Mouse (Mus musculus) testis, adult 2 months (tissue): ENCODE data around the gene A730009L09Rik. TPM values are rescaled to one million over a fixed set of nuclear protein-coding genes. Genes with fewer than 3 reads are reported as not detected.

Experiments used
- H3K27ac ChIP-seq: fragments of 200-500 bp; 2 replicates; pipeline ENCODE4 v1.5.1; 2012; ENCODE audit warnings: low read depth, low read length; ENCODE audit not compliant: control insufficient read depth, insufficient read depth
- H3K27me3 ChIP-seq: fragments of 200-500 bp; 2 replicates; pipeline ENCODE4 v1.6.1; 2012; ENCODE audit warnings: mild to moderate bottlenecking, low read length, moderate library complexity; ENCODE audit not compliant: control insufficient read depth, insufficient read depth
- H3K36me3 ChIP-seq: fragments of 200-500 bp; 2 replicates; pipeline ENCODE4 v1.6.1; 2012; ENCODE audit warnings: mild to moderate bottlenecking, low read length; ENCODE audit not compliant: control insufficient read depth, insufficient read depth
- H3K4me1 ChIP-seq: fragments of 200-500 bp; 2 replicates; pipeline ENCODE4 v1.6.1; 2012; ENCODE audit warnings: low read length; ENCODE audit not compliant: control insufficient read depth, insufficient read depth
- H3K4me3 ChIP-seq: fragments of 200-500 bp; 2 replicates; pipeline ENCODE4 v1.5.1; 2012; ENCODE audit warnings: low read depth, mild to moderate bottlenecking, low read length, moderate library complexity, mixed read lengths; ENCODE audit not compliant: control insufficient read depth
- CTCF ChIP-seq: fragments of 200-500 bp; IDR thresholded peaks from 2 replicates; pipeline ENCODE4 v1.5.1; 2012; ENCODE audit warnings: low read depth, mild to moderate bottlenecking, inconsistent platforms, low read length, moderate library complexity; ENCODE audit not compliant: control insufficient read depth, insufficient read depth, insufficient replicate concordance
- POLR2A ChIP-seq: fragments of 200-500 bp; IDR thresholded peaks from 2 replicates; pipeline ENCODE4 v1.6.1; 2012; ENCODE audit warnings: low read depth, mild to moderate bottlenecking, inconsistent platforms, low read length, moderate library complexity; ENCODE audit not compliant: control insufficient read depth
- polyA plus RNA-seq: library from polyadenylated mRNA; depleted of rRNA; stranded (reverse); fragments of >200 nt; gene quantifications from 2 replicates; pipeline ENCODE4 v1.2.3, GENCODE M21; 2012; rRNA removed

A730009L09Rik gene
- 0.09 and 0.10 TPM in 2 replicates for polyA plus RNA-seq

DNA sequence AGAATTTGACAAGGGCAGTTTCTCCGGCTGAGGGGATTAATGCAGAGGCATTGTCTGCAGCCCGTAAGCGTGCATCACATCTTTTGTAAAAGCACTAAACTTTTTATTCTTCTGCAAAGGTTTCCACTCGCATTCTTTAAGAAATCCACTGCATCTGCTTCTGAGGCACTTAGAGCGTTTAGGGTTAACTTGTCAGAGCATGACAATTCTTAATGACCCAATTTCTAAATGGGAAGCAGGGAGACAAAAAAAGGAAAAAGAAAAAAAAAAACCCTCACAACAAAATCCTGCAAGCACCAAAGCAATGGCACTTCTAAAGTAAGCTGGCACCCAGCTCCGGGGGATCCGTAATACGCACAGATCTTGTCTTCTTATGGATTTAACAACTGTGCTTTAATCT is at the start of gene A730009L09Rik:
Gene A730009L09Rik, plus strand, starts transcription at position 301 of the 400 bp plus-strand sequence.
- H3K4me1 ChIP-seq, result peaks cover 2% of the 10 kb centered on the region; the same call in 1 of the 2 replicates
- TF ChIP-seq CTCF, result no peak
- no peak for TF ChIP-seq POLR2A
- no peak within 1 kb of the TSS for H3K4me3 ChIP-seq
- no peaks in the 10 kb centered on the region for H3K36me3 ChIP-seq
- H3K27ac ChIP-seq, result no peak within 1 kb of the TSS
- H3K27me3 ChIP-seq, result no peaks in the 10 kb centered on the region

GRCm38 (mm10) chr16:84465581-84466165 is 49.2 kb upstream of the A730009L09Rik start:
- H3K27me3 ChIP-seq, result no peaks in the 10 kb centered on the region
- H3K27ac ChIP-seq, result no peak overlapping the region
- H3K4me3 ChIP-seq, result no peak overlapping the region
- no peaks in the 10 kb centered on the region for H3K4me1 ChIP-seq
- no peaks in the 10 kb centered on the region for H3K36me3 ChIP-seq
- no peak for TF ChIP-seq POLR2A
- no peak for TF ChIP-seq CTCF

DNA sequence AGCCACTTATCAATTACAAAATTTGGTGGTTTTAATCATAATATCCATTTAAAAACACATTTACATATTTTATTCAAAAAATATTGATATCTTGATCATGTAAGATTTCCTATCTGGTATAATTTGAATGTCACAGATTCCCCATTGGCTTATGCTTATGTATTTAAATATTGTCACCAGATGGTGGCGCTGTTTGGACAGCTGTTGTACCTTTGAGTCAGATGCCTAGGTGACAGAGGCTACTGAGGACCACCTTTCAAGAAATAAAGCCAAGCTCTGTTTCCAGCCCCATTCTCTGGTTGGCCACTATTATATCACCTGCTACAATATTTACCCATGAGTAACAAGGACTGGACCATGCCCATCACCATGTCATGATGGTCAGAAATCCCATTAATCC is 46.0 kb upstream of the A730009L09Rik start:
- no peaks in the 10 kb centered on the region for H3K27me3 ChIP-seq
- no peaks in the 10 kb centered on the region for H3K4me1 ChIP-seq
- no peak for TF ChIP-seq CTCF
- TF ChIP-seq POLR2A, result no peak
- H3K27ac ChIP-seq, result no peak overlapping the region
- H3K4me3 ChIP-seq, result no peak overlapping the region
- H3K36me3 ChIP-seq, result no peaks in the 10 kb centered on the region

- TF ChIP-seq POLR2A, result no peak
- TF ChIP-seq CTCF, result no peak
- Histone ChIP-seq H3K4me1 (no peaks in the 10 kb centered on the region), H3K27me3 (no peaks in the 10 kb centered on the region)
Measured at GRCm38 (mm10) chr16:84469994-84470393, 44.9 kb upstream of the A730009L09Rik start.

GRCm38 (mm10) chr16:84473406-84473805 is 41.5 kb upstream of the A730009L09Rik start:
- Histone ChIP-seq H3K4me3 (no peak overlapping the region), H3K27me3 (no peaks in the 10 kb centered on the region), H3K4me1 (no peaks in the 10 kb centered on the region), H3K27ac (no peak overlapping the region), H3K36me3 (no peaks in the 10 kb centered on the region)
- TF ChIP-seq CTCF (no peak), POLR2A (no peak)

More at GRCm38 (mm10) chr16:84469994-84470393, 44.9 kb upstream of the A730009L09Rik start:
- Histone ChIP-seq H3K4me3 (no peak overlapping the region), H3K27ac (no peak overlapping the region), H3K36me3 (no peaks in the 10 kb centered on the region)

DNA sequence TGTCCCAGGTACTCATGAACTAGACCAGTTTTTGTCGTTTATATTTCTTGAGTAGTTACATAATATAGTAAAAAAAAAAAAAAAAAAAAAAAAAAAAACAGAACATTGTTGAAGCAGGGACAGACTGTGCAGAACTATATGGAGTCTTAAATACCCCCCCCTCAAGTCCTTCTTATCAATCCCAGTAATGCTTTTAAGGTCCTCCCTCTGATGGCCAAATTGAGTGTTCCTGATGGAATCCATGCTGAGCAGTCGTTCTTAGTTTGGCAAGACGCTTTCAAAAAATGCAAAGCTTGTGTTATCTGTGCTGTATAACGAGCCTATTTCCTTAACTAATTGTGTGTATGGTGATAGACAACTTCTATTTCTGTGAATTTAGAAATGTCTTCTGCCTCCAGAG is 40.2 kb upstream of the A730009L09Rik start:
- Histone ChIP-seq H3K4me3 (no peak overlapping the region), H3K36me3 (no peaks in the 10 kb centered on the region), H3K27me3 (no peaks in the 10 kb centered on the region), H3K4me1 (no peaks in the 10 kb centered on the region), H3K27ac (no peak overlapping the region)
- TF ChIP-seq CTCF, result no peak
- no peak for TF ChIP-seq POLR2A

- TF ChIP-seq CTCF (no peak), POLR2A (no peak)
- Histone ChIP-seq H3K4me1 (no peaks in the 10 kb centered on the region), H3K27ac (no peak overlapping the region), H3K4me3 (no peak overlapping the region), H3K36me3 (no peaks in the 10 kb centered on the region), H3K27me3 (no peaks in the 10 kb centered on the region)
Measured at GRCm38 (mm10) chr16:84476948-84477347, 38.0 kb upstream of the A730009L09Rik start.
